Mouse (Mus musculus) embryonic facial prominence, embryonic 14.5 days (tissue): ENCODE results near the gene Cldn6. TPM values are rescaled to one million over a fixed set of nuclear protein-coding genes. Genes with fewer than 3 reads are reported as not detected.

Experiments used
- ATAC-seq: fragments of 200-750 bp; cut with Nextera tagmentation; 2 replicates; pipeline ENCODE4 v1.8.0; 2017; ENCODE audit warnings: low read depth, moderate number of reproducible peaks, moderate TSS enrichment
- DNase-seq: peaks from one replicate; pipeline ENCODE4 v3.0.0-alpha.2; 2015; ENCODE audit warnings: low spot score
- H3K27ac ChIP-seq: fragments of 300-500 bp; sonication (generic); replicated peaks from 2 replicates; pipeline ENCODE4 v1.5.1; 2014; ENCODE audit warnings: low read depth, mild to moderate bottlenecking, low read length, moderate library complexity
- H3K27me3 ChIP-seq: fragments of 300-500 bp; sonication (generic); replicated peaks from 2 replicates; pipeline ENCODE4 v1.6.1; 2014; ENCODE audit warnings: low read length; ENCODE audit not compliant: control insufficient read depth, insufficient read depth
- H3K36me3 ChIP-seq: fragments of 300-500 bp; sonication (generic); 2 replicates; pipeline ENCODE4 v1.6.1; 2014; ENCODE audit warnings: low read length, mixed read lengths; ENCODE audit not compliant: control insufficient read depth, insufficient read depth
- H3K4me1 ChIP-seq: fragments of 300-500 bp; sonication (generic); 2 replicates; pipeline ENCODE4 v1.6.1; 2014; ENCODE audit warnings: antibody characterized with exemption, low read length; ENCODE audit not compliant: control insufficient read depth, insufficient read depth
- H3K4me2 ChIP-seq: fragments of 300-500 bp; sonication (generic); 2 replicates; pipeline ENCODE4 v1.6.1; 2014; ENCODE audit warnings: low read depth, mild to moderate bottlenecking, low read length, moderate library complexity, mixed read lengths
- H3K4me3 ChIP-seq: fragments of 300-500 bp; sonication (generic); 2 replicates; pipeline ENCODE4 v1.5.1; 2014; ENCODE audit warnings: low read depth, mild to moderate bottlenecking, low read length
- H3K9ac ChIP-seq: fragments of 300-500 bp; sonication (generic); 2 replicates; pipeline ENCODE4 v1.6.1; 2014; ENCODE audit warnings: low read depth, mild to moderate bottlenecking, low read length, moderate library complexity, mixed read lengths
- H3K9me3 ChIP-seq: fragments of 300-500 bp; sonication (generic); 2 replicates; pipeline ENCODE4 v1.6.1; 2016; ENCODE audit warnings: low read length; ENCODE audit not compliant: control insufficient read depth
- WGBS: fragments of 180-500 bp; shearing (Covaris S2); extraction: QIAGEN DNeasy Blood & Tissue Kit; methylation state at CpG from one replicate; pipeline ENCODE4 v1.1.7; 2014; 5-methylcytosine and 5-hydroxymethylcytosine counted together
- polyA plus RNA-seq: library from polyadenylated mRNA; unstranded; fragments of >200 nt; fragmentation: Nextera tagmentation; extraction: Ambion mirVana; gene quantifications from 2 replicates; pipeline ENCODE4 v1.2.1, GENCODE M21; 2014

The Cldn6 gene
- polyA plus RNA-seq, 1 experiment from 2014 or later: 17.0 TPM

DNA sequence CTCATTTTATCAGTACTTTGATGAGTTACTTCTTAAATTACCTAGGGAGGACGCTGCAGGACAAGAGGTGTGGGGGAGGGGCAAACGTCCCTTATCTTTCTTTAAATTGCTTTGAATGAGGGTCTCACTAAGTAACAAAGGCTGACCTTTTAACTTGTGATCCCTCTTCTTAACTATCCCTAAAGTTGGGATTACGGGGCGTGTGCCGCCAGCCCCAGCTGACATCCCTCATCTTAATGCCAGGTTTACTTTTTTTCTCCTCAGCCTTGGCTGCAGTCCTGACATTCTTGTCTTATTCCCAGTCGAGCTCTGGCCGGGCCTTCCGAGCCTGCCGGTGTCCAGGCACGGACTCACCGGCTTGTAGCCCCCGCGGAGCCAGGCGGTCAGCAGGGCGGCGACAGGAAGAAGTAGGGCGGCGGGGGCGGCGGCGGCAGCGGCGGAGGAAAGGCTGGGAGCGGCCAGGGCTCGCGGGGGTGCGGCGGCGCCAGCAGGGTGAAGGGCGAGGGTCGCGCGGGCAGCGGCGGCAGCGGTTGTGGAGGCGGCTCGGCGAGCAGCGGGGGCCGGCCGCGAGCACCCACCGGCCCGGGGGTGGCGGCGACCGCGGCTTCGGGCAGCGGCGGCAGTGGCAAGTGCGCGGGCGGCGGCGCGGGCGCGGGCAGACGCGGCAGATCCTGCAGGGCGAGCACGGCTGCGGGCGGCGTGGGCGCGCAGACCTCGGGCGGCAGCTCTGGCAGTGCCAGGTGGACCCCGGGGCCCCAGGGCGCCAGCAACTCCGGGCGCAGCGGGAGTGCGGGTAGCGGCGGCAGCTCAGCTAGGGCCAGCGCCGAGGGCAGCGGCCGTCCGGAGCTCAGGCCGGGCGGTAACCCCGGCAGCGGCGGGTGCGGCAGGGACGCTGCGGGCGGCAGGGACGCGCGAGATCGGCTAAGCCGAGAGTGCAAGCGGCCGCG is 20.4 kb downstream of the Cldn6 start:
- Histone ChIP-seq H3K9ac (peak overlapping the region; percentile 57), H3K4me3 (peak overlapping the region; percentile 62), H3K9me3 (no peaks in the 10 kb centered on the region), H3K27ac (no peak overlapping the region), H3K36me3 (no peaks in the 10 kb centered on the region), H3K27me3 (peaks cover 32% of the 10 kb centered on the region), H3K4me2 (peak overlapping the region; percentile 100), H3K4me1 (no peaks in the 10 kb centered on the region)
- no peak for DNase-seq
- ATAC-seq: peak; percentile 49
- WGBS: 0% methylated on average over 22 of the region's 101 CpGs

DNA sequence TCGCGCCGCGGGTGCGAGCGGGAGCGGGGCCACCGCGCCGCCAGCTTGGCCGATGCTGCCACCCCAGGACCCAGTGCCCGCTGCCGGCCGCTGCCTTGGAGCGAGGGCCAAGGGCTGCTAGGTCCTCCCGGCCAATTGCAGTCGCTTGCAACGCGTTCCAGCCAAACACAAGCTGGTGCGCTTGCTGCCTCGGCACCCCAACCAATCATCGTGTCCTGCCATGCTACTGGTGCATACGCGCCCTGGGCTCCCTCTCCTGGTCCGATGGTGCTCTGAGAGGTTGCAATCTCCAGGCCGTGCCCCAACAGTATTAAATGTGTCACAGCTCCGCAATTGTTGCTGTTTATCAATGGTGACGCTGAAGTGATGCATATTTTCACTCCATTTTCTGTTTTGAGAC is 21.0 kb downstream of the Cldn6 start:
- peak; percentile 96 for DNase-seq
- H3K4me2 ChIP-seq: peak overlapping the region; percentile 100
- H3K27ac ChIP-seq: no peak overlapping the region
- peak overlapping the region; percentile 57 for H3K9ac ChIP-seq
- no peaks in the 10 kb centered on the region for H3K4me1 ChIP-seq
- peak; percentile 96 for ATAC-seq
- H3K9me3 ChIP-seq: no peaks in the 10 kb centered on the region
- no peaks in the 10 kb centered on the region for H3K36me3 ChIP-seq
- H3K27me3 ChIP-seq: peaks cover 32% of the 10 kb centered on the region
- 0% methylated on average over 18 of the region's 28 CpGs for WGBS
- H3K4me3 ChIP-seq: peak overlapping the region; percentile 62

DNA sequence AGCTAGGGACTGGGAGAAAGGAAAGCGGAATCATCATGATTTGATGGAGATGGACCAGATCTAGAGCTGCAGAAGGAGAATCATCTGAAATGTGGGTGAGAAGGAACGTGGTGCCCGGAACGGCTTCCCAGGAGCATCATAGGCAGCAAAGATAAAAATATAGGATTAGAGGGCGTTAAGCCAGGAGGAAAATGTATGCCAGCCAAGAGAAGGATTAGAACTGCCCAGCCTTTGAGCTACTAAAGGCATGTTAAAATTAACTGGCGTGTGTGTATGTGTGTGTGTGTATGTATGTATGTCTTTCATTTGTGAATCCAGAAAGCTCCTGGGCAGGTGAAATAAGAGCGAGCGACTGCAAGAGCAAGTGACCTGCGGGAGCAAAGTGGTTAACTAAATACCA is 24.3 kb downstream of the Cldn6 start:
- ATAC-seq (no peak), DNase-seq (no peak)
- WGBS: 82% methylated on average over 9 of the region's 9 CpGs
- H3K4me3 ChIP-seq: no peak overlapping the region
- H3K27ac ChIP-seq: no peak overlapping the region
- H3K36me3 ChIP-seq: no peaks in the 10 kb centered on the region
- H3K9me3 ChIP-seq: no peaks in the 10 kb centered on the region
- H3K9ac ChIP-seq: no peak overlapping the region
- no peak overlapping the region for H3K4me2 ChIP-seq
- no peaks in the 10 kb centered on the region for H3K4me1 ChIP-seq
- peaks cover 28% of the 10 kb centered on the region for H3K27me3 ChIP-seq

DNA sequence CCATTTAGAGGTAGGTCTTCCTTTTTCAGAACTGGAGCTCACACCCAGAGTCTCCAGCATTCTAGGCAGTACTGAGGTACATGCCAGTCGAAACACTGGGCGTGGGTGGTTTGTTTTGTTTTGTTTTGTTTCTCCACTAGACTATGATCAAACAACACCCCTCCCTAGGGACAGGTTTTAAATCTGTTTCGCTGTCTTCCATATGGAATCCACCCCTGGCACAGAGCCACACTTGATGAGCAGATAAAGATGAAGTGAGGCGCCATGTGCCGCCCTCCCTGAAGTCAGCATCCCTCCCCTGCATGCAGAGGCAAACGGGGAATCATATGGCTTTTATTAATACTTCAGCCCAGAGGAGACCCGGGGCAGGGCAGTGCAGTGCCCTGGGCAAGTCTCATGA is 25.7 kb downstream of the Cldn6 start:
- H3K4me2 ChIP-seq: no peak overlapping the region
- no peak overlapping the region for H3K27ac ChIP-seq
- no peak overlapping the region for H3K9ac ChIP-seq
- DNase-seq: peak; percentile 81
- peaks cover 14% of the 10 kb centered on the region for H3K27me3 ChIP-seq
- no peaks in the 10 kb centered on the region for H3K4me1 ChIP-seq
- H3K4me3 ChIP-seq: no peak overlapping the region
- H3K9me3 ChIP-seq: no peaks in the 10 kb centered on the region
- ATAC-seq: no peak
- no peaks in the 10 kb centered on the region for H3K36me3 ChIP-seq
- WGBS: 23% methylated on average over 7 of the region's 7 CpGs

DNA sequence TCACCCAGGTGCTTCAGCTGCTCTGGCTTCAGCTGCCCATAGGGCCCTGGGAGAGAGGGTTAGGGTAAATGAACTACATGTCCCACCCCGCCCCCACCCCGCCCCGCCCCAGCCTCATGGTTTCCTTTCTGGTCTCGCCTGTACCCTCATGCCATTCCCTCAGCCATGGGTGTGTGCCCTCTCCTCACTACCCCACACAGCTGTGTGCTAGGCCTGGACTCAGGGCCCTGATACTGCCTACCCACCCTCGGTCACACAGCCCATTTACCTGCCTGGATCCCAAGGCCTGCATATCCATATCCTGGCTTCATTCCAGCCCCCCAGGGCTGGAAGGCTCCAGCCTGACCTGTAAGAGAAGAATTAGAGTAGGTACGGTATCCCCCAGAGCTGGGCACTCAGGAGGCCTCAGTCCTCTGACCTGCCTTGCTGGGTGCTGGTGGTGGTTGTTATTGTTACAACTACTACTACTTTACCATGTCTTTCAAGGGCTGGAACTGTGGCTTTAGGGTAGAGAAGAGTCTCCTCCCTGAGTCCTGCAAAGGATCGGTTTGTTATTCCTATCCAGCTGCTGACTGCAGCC is 26.6 kb downstream of the Cldn6 start:
- 75% methylated on average over 7 of the region's 7 CpGs for WGBS
- Histone ChIP-seq H3K36me3 (no peaks in the 10 kb centered on the region), H3K4me2 (no peak overlapping the region), H3K4me1 (no peaks in the 10 kb centered on the region), H3K27ac (no peak overlapping the region), H3K9ac (no peak overlapping the region), H3K27me3 (peaks cover 5% of the 10 kb centered on the region), H3K9me3 (no peaks in the 10 kb centered on the region), H3K4me3 (no peak overlapping the region)
- no peak for ATAC-seq
- no peak for DNase-seq

DNA sequence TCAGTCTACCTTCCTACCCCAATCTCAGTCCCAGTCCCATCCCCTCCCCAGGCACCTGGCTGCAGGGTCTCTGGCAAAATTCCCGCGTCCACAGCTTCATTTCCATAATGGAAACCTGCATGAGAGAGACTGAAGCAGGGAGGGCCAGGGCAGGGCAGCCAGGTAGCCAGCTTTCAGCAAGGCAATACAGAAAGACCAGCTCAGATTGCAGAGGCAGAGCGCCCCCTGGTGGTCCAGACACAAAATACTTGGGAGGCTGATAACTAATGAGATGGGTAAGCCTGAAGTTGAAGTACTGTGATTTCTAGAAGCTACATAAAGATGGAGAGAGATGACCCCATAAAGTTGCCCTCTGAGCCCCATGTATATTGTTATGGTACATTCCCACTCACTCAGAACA is 27.2 kb downstream of the Cldn6 start:
- 0% methylated on average over 3 of the region's 3 CpGs for WGBS
- no peak overlapping the region for H3K4me3 ChIP-seq
- no peaks in the 10 kb centered on the region for H3K9me3 ChIP-seq
- H3K4me2 ChIP-seq: no peak overlapping the region
- H3K36me3 ChIP-seq: no peaks in the 10 kb centered on the region
- H3K27me3 ChIP-seq: no peaks in the 10 kb centered on the region; the same call in 1 of the 2 replicates
- H3K9ac ChIP-seq: no peak overlapping the region
- H3K27ac ChIP-seq: no peak overlapping the region
- DNase-seq (peak; percentile 74), ATAC-seq (0 out of 2 replicates have a peak, but pooled peaks have one; percentile 60)
- H3K4me1 ChIP-seq: no peaks in the 10 kb centered on the region

DNA sequence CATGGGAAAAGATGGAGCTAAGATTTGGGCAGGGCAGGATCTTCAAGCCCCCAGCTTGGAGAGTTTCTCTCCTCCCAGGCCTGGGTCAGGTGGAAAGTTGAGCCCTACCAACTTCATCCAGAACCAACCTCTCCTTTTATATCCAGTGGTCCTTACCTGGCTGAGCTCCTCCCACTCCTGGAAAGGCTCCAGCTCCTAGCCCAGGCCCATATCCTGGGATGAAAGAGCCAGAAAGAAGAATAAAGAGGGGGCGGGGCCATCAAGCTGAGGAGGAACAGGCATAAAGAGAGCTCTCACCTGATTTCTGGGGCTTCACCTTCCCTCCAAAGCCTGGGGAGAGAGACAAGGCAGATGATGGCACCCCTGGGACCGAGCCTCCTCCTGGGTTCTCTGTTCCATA is 38.0 kb downstream of the Cldn6 start:
- H3K4me3 ChIP-seq: no peak overlapping the region
- DNase-seq: peak; percentile 59
- no peak overlapping the region for H3K9ac ChIP-seq
- no peak overlapping the region for H3K4me2 ChIP-seq
- no peaks in the 10 kb centered on the region for H3K9me3 ChIP-seq
- H3K27ac ChIP-seq: no peak overlapping the region
- no peaks in the 10 kb centered on the region for H3K4me1 ChIP-seq
- ATAC-seq: peak; percentile 65; the same call in 1 of the 2 replicates
- 65% methylated on average over 2 of the region's 2 CpGs for whole genome bisulfite sequencing
- H3K36me3 ChIP-seq: no peaks in the 10 kb centered on the region
- H3K27me3 ChIP-seq: no peaks in the 10 kb centered on the region

DNA sequence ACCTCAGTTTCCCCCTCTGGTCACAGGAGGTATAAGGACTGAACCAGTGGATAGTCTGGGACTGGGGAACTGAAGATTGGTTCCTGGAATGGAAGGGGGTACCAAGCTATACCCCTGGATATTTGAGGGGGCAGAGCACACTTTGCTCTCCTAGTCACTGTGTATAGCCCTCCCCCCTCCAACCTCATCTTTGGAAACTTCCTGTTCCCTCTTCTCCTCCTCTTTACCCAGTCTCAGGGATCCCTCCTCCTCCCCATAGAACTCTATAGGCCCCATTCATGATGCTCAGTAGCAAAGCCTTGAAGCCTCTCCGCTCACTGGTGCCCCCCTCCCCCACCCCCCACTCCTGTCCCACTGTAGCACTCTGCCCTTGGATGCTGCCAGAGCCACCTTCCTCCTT is 40.4 kb downstream of the Cldn6 start:
- no peak for DNase-seq
- Histone ChIP-seq H3K27ac (no peak overlapping the region), H3K9ac (no peak overlapping the region), H3K27me3 (no peaks in the 10 kb centered on the region), H3K36me3 (no peaks in the 10 kb centered on the region), H3K4me3 (no peak overlapping the region), H3K4me2 (no peak overlapping the region), H3K9me3 (no peaks in the 10 kb centered on the region), H3K4me1 (no peaks in the 10 kb centered on the region)
- 33% methylated on average over 1 of the region's 1 CpGs for WGBS
- ATAC-seq: no peak
